Mouse (Mus musculus) testis, postnatal 14 days (tissue): ENCODE measurements around the gene Tardbp.

Experiments used
- DNase-seq: peaks from one replicate; pipeline ENCODE4 v3.0.0; 2021; ENCODE audit warnings: low spot score

Gene Tardbp

DNA sequence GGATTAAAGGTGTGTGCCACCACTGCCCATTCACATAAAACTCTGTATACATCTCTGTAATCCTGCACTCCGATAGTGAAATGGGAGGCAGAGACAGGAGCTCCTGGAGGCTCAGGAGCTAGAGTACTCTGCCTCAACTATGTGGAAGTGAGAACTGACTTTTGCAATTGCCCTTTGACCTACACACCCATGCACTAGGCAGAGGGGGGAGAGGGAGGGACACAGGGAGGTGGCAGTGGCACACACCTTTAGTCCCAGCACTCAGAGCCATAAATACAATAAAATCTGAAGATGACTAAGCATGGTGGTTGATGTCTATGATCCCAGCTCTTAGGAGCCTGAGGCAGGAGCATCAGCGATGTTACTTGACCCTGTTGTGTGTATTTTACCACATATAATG, 12.6 kb upstream of the Tardbp start:
- no peak for DNase-seq

DNA sequence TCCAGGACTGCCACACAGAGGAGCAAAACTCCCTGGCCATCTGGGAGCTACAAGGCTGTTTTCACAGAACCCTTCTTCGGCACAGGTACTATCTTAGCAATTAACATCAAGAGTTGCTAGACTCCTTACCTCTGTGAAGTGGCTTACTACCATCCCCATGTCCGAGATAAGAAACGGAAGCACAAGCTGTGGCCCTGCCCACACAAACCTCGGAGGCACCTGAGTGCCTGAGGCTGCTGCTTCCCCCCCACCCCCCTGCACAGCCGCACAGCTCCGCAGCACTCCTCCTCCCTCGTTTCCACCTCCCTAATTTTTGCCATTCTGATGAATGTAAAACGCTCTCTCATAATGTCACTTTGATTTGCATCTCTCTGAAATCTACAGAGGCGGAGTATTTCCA, 11.5 kb upstream of the Tardbp start:
- no peak for DNase-seq

DNA sequence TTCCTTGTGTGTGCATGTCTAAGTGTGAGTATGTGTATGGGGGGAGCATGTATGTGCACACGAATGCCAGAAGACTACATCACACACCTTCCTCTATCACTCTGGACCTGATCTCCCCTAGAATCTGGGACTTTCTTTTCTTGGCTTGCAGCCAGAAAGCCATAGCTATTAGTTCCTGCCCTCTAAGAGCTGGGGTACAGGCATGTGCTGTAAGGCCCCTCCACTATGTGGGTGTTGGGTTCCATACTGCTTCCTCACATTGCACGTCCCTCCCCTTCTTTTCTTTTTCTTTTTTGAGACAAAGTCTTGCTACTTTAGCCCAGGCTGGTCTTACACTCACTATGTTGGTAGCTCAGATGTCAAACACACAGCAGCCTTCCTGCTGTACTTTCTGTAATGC, 8.5 kb upstream of the Tardbp start:
- DNase-seq, result no peak

DNA sequence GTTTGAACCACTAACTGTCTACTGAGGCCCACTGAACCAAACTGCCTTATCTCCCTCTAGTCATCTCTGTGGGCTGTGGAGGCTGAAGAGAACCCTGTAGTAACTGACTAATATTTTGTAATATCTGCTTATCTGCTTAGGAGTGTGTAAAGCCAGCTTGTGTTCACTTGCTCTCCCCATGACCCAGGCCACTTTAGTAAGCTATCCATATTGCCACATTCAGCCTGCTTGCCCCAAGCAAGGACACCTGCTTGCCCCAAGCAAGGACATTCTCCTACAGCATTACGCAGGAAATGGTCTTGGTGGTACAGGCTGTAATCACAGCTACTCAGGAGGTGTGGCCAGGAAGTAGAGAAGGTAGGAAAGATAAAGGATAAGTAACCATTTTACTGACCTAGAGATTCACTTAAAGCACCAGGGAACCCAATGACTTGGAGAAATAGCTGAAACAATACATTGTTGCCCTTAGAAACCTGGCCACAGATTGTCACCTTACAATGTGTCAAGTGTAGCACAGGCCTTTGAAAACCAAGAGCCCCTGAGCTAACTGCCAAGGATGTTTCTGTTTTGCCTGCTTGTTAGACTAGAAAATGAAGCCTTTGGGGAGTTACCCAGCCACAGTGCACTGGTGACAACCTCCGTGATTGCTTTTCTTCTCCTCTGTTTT, 6.7 kb upstream of the Tardbp start:
- DNase-seq, result peak; percentile 64

DNA sequence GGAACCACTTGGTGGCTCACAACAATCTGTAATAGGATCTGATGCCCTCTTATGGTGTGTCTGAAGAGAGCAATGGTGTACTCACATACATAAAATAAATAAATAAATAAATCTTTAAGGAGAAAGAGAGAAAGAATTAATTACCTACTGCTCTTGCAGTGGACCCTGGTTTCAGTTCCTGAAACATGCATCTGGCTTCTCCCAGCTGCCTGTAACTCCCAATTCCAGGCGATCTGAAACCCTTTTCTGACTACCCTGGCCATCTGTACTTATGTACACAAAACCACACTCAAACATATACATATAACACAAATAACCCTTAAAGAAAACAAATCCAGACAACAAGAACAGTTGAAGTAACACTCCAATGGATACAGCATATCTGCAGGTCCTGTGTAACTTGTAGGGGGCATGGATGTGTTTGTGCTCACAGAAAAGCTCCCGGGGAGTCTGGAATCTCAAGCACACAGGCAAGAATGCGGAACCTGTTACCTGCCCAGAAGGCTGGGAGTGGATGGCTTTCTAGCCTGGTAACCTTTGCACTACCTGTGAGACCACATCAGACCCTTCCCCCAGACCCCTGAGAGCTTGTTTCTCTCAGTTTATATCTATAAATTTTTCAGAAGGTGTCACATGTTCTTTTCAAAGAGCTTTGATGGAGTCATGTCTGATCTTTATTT, 5.3 kb upstream of the Tardbp start:
- DNase-seq, result no peak

DNA sequence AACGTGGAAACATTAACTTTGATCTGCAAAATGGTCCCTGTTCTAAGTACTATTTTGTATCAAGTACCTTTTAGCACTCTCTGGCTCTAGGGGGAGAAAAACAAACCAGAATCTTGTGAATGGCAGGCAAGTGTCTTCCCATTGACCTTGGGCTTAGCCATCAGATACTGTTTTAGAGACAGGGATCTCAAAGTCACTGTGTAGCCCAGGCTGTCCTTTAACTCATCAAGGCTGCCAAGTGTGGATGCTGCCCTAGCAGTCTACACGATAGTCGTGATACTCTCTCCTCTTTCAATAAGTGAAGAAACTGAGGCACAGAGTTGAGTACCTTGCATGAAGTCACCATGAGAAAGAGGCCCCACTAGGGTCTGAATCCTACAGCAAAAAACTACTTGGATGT, 427 bp upstream of the Tardbp start:
- DNase-seq, result no peak

DNA sequence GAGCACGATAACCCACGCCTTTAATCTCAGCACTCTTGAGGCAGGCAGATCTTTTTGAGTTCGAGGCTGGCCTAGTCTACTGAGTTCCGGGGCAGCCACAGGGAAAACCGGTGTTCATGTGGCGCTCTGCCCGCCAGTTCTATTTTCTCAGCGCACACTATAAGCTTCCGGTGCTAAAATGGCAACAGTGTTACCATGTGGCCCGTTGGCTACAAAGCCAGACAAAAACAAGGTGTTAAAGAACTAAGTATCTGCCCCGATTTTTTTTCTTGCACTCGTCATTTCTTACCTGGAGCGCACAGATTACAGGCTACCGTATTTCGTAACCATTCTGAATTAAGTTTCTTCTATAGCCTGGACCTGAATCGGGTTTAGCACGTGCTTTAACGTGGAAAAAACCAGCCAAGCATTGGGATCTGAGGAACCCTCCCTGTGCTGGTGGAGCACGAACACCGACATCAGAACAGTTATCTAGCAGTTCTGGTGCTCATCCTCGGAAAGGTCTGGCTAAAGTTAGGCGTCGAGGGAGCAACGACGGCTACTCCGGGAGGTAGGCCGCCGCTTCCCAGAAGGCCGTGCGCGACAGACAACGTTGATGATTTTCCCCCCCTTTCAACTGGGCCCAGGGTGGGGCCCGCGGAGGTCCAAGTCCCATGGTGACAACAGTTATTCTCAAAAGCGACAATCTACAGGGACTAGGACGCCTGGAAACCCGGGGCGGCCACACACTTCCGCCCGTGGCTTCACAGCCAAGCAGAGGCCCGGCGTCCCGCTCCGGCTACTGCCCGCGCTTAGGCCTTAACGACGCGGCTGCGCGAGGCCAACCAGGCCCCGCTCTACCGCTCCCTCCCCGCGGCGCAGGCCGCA, 830 bp downstream of the Tardbp start:
- DNase-seq, result peak; percentile 81

DNA sequence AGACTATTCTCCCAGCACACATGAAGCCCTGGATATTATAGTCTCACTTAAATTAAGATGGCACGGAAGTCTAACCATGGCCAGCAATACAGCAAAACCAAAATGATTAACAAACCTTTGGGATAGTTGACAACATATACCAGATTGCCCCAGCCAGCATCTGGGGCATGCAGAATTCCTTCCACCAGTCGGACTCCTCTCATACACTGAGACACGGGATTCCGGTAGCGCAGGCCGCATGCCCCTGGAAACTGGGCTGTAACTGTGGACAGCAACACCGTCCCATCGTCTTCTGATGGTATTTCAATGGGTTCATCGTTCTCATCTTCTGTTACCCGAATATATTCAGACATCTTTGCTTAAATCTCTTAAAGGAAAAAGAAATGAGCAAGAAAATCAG, 1.8 kb downstream of the Tardbp start:
- DNase-seq, result no peak

DNA sequence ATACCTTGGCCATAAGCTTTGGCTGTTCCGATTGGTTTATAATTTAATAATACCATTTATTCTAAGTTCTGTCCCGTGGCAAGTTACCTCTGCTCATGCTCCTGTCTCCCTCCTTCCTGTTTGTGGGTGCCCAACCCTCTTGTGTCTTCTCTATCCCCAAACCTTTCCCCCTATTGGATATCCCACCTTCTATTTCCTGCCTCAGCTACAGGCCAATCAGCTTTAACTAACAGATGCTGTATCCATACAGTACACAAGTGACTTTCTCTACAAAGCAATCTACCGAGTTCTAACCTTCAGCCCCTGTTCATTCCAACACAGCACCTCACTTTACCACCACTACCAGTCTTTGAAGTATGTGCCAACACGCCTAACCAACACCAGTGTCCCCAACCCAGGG, 3.2 kb downstream of the Tardbp start:
- DNase-seq, result no peak

DNA sequence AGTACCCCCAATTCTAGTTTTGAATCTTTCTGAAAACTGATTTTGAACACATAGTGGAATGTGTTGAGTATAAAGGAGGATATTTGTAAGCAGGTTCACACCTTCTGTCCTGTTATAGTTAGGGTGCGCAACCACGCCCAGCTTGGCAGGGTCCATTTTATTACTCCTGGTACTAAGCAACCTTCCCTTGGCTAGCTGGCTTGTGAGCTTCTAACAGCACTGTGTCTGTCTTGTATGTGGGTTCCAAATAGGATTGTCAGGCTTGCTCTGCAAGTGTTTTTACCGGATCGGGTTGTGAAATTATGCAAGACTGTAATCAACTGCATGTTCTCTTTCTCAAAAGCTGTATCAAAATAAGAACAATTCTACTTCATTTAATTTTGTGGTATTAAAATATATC, 4.3 kb downstream of the Tardbp start:
- DNase-seq, result no peak

DNA sequence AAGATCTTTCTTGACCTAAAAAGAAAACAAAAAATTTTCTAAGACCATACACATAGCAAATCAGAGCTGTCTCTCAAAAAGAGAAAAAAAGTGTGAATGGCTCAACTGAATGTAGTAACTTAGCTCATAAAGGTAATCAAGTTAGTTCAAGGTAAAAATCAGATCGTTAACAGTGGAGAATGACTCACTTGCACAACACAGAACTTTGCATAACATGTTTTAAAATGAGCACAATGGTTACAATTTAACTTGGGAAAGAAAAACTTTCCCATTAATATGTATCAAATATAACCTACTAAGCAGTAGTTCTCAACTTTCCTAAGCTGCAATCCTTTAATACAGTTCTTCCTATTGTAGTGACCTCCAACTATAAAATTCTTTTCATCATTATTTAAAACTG, 6.1 kb downstream of the Tardbp start:
- DNase-seq, result no peak

DNA sequence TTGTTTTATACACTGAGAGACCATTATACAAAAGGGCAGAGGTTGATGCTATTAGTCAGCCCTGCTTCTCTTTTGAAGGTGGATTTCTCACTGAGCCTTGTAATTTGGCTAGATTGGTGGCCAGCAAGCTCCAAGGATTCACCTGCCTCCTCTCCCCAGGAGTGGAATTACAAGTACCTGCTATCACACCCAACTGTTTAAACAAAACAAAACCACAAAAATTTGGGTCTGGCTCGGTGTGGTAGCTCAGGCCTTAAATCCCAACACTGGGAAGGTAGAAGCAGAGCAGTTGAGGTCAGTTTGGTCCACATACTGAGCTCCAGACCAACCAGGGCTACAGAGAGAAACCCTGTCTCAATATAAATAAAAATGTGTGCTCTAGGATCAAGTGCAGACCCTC, 7.0 kb downstream of the Tardbp start:
- no peak for DNase-seq

DNA sequence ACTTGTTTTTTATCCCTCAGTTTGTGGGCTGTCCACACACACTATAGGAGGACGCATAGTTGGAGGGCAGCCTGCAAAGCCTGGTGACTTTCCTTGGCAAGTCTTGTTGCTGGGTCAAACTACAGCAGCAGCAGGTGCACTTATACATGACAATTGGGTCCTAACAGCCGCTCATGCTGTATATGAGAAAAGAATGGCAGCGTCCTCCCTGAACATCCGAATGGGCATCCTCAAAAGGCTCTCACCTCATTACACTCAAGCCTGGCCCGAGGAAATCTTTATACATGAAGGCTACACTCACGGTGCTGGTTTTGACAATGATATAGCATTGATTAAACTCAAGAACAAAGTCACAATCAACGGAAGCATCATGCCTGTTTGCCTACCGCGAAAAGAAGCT, 13.1 kb downstream of the Tardbp start:
- no peak for DNase-seq

DNA sequence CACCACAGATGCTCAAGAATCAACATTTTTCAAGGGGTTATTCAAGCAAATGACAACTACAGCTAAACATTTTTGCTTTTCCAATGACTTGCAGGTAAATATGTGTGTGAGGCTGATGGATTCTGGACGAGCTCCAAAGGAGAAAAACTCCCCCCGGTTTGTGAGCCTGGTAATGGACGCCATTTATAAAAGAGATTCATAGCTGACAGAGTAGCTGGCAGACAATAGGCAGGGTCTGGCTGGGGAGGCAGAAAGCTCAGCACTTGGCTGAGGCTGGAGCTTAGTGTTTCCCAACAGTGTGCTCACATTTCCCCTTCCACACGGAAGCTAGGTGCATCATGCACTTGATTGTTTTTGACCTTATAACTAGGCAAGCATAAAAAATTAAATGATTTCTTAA, 14.3 kb downstream of the Tardbp start:
- no peak for DNase-seq

DNA sequence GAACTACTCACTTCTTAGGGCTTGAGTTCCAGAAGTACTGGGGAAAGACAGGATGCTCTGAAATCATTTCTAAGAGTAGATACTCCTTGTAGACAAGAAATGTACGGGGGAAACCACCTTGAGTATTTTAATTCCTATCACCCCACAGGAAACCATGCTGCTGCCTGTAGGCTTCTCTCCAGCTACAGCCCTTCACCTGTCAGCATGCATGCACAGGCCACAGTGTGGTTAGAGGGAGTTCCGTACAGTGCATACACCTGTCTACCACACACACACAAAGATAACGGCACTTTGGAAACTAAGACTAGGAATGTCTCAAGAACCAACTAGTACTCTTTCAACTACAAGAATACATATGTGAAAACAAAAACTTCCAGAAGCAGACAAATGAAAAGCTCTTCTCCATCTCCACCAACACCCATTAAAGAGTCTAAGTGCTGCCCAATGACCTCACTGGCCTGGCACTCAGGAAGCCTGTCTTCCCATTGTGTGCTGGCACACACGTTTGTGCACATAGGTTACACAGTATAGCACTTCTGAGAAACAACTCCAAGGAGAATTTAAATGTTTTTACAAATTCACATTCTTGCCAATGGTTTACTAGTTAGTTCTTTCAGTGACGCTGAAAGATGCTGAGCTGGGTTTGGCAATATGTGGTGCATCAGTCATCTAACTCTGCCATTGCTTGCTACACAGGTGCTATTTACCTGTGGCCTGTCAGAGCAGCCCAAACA, 16.0 kb downstream of the Tardbp start:
- DNase-seq, result no peak

DNA sequence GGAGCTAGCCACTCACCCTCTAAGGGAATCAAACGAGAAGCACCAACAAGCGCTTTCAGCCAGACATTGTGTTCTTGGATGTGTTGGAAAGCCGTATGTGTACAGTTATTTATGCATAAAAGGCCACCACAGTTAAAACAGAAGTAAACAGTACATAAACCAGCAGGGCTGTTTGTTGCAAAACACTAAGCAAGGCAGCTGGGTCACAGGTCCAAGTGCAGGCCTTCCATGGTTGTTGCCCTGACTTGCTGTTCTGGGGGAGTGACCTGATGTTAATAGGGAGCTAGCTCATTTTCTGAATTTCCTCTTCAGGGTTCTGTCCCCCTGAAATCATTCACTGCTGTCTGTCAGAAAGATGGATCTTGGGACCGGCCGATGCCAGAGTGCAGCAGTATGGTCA, 17.0 kb downstream of the Tardbp start:
- no peak for DNase-seq

DNA sequence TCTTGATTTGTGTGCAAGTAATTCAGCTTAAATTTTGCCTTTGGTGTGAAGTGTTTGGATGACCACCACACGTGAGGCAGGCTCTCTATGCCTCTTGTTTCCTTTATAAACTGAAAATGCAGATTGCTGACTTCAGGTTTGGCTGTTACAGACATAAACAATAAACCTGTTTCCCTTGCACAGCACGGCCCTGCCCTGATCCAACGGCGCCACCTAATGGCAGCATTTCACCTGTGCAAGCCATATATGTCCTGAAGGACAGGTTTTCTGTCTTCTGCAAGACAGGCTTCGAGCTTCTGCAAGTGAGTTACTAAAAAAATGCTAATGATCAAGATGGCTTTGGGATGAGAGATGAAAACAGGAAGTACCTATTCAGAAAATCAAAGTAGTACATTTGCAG, 19.1 kb downstream of the Tardbp start:
- peak; percentile 61 for DNase-seq

DNA sequence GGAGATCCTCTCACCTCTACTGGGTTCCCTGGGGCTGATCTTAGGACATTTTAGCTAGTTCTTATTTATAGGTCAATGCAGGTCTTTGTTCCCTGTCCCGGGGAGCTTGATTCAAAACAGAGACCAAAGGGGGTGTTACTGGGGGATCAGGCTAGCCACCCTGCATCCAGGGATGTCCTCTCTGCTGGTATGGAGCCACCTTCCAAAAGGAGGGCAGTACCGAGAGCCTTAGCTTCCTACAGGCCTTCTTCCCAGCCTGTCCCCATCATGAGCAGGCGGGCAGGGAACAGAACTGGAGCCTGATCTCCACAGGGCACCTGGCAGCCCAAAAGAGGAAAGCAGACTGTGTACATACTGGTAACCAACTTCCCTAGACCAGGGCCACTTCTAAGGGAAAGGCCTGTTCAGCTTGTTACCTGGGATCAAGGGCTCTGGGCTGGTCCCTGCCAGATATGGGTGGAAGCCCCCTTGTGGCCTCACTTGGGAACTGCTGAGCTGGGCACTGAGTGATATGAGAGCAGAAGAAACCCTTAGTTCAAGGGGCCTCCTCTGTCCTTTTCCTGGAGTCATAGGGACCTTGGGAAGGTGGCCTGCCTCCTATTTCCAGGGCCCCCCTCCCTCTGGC, 22.2 kb downstream of the Tardbp start:
- no peak for DNase-seq

DNA sequence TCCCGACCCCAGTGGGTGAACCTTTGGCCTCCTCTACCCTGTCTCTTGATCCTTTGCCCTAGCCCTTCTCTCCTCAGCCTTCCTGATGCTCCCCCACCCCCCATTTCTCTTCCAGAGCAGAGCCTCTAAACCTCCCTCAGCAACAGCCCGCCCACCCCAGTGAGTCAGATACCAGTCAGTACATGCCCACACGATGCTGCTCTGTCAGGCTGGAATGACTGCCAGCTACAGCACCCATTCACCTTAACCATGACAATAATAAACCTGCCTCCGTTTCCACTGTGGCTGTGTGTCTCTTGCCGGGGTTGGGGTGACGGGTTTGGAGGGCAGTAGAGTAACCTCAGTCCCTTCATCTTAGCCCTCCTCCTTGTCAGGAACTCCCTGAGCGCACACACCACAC, 22.7 kb downstream of the Tardbp start:
- no peak for DNase-seq

DNA sequence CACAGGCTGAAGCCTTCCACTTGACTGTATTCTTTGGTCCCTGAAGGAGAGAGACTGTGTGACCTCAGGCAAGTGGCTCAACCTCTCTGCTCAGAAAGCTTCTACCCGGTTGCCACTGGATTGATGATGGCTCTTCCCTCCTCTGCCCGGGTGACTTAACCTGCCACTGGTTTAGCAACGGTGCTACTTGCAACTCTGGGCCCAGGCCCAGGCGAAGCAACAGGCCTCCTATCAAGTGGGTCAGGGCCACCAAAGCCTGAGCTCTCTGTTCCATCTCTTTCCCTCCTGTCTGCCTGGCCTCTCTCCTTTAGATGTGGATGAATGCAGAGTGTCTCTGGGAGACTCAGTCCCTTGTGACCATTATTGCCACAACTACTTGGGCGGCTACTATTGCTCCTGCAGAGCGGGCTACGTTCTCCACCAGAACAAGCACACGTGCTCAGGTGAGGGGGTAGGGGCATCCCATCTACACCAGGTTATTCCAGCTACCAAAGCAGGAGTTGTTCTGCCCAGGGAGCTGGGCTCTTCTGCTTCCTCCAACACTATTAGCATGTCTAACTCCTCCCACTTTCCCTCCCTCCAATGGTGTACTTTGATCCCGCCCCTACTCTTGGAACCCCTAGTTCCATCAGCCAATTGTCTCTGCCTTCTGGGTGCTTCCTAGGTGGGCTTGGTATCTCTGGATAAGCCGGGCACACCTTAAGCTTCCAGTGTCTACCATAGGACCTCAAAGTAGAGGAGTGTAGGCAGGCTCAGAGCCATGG, 23.3 kb downstream of the Tardbp start:
- no peak for DNase-seq
